Mouse (Mus musculus): ENCODE data around the gene Ezh1. TPM values are rescaled to one million over a fixed set of nuclear protein-coding genes. Genes with fewer than 3 reads are reported as not detected.

The Ezh1 gene
- polyA plus RNA-seq, 1 experiment from 2014 or later = 14.8 TPM

- Histone ChIP-seq H3K36me3 (ENCODE audit: control insufficient read depth, insufficient read depth, low read length) (no peaks in the 10 kb centered on the region), H3K4me1 (ENCODE audit: control insufficient read depth, insufficient read depth, low read length) (peaks cover 27% of the 10 kb centered on the region), H3K27ac (replicated peaks; ENCODE audit: low read depth, low read length) (no peak overlapping the region), H3K9me3 (ENCODE audit: control insufficient read depth, low read length) (no peaks in the 10 kb centered on the region), H3K27me3 (replicated peaks; ENCODE audit: control insufficient read depth, insufficient read depth, low read length) (no peaks in the 10 kb centered on the region), H3K4me3 (ENCODE audit: low read depth, low read length) (no peak overlapping the region), H3K4me2 (ENCODE audit: low read depth, low read length) (no peak overlapping the region), H3K9ac (ENCODE audit: low read depth, low read length) (no peak overlapping the region)
- ATAC-seq (ENCODE audit: low read depth) (no peak), DNase-seq (ENCODE audit: low spot score) (no peak)
Observed at GRCm38 (mm10) chr11:101235429-101235828, 9.2 kb upstream of the Ezh1 start.

GRCm38 (mm10) chr11:101234124-101234523 is 7.9 kb upstream of the Ezh1 start:
- no peak for ATAC-seq (ENCODE audit: low read depth)
- Histone ChIP-seq H3K4me1 (ENCODE audit: control insufficient read depth, insufficient read depth, low read length) (peaks cover 40% of the 10 kb centered on the region), H3K36me3 (ENCODE audit: control insufficient read depth, insufficient read depth, low read length) (no peaks in the 10 kb centered on the region), H3K9me3 (ENCODE audit: control insufficient read depth, low read length) (no peaks in the 10 kb centered on the region), H3K27ac (replicated peaks; ENCODE audit: low read depth, low read length) (no peak overlapping the region), H3K4me3 (ENCODE audit: low read depth, low read length) (no peak overlapping the region), H3K9ac (ENCODE audit: low read depth, low read length) (no peak overlapping the region), H3K27me3 (replicated peaks; ENCODE audit: control insufficient read depth, insufficient read depth, low read length) (no peaks in the 10 kb centered on the region), H3K4me2 (ENCODE audit: low read depth, low read length) (no peak overlapping the region)
- no peak for DNase-seq (ENCODE audit: low spot score)

GRCm38 (mm10) chr11:101233240-101233639 is 7.0 kb upstream of the Ezh1 start:
- DNase-seq (ENCODE audit: low spot score) (no peak), ATAC-seq (ENCODE audit: low read depth) (no peak)
- Histone ChIP-seq H3K9me3 (ENCODE audit: control insufficient read depth, low read length) (no peaks in the 10 kb centered on the region), H3K4me3 (ENCODE audit: low read depth, low read length) (no peak overlapping the region), H3K27ac (replicated peaks; ENCODE audit: low read depth, low read length) (no peak overlapping the region), H3K9ac (ENCODE audit: low read depth, low read length) (no peak overlapping the region), H3K36me3 (ENCODE audit: control insufficient read depth, insufficient read depth, low read length) (no peaks in the 10 kb centered on the region), H3K4me1 (ENCODE audit: control insufficient read depth, insufficient read depth, low read length) (peaks cover 42% of the 10 kb centered on the region), H3K27me3 (replicated peaks; ENCODE audit: control insufficient read depth, insufficient read depth, low read length) (no peaks in the 10 kb centered on the region), H3K4me2 (ENCODE audit: low read depth, low read length) (no peak overlapping the region)
- WGBS = 81% methylated on average over 1 of the region's 1 CpGs

GRCm38 (mm10) chr11:101232010-101232839 is 6.0 kb upstream of the Ezh1 start:
- peak overlapping the region; percentile 85 for H3K27ac ChIP-seq (replicated peaks; ENCODE audit: low read depth, low read length)
- H3K36me3 ChIP-seq (ENCODE audit: control insufficient read depth, insufficient read depth, low read length) = no peaks in the 10 kb centered on the region
- peak overlapping the region; percentile 35; the same call in 1 of the 2 replicates for H3K9ac ChIP-seq (ENCODE audit: low read depth, low read length)
- ATAC-seq (ENCODE audit: low read depth) (peak; percentile 44; the same call in 1 of the 2 replicates), DNase-seq (ENCODE audit: low spot score) (peak; percentile 81)
- H3K27me3 ChIP-seq (replicated peaks; ENCODE audit: control insufficient read depth, insufficient read depth, low read length) = no peaks in the 10 kb centered on the region
- H3K4me1 ChIP-seq (ENCODE audit: control insufficient read depth, insufficient read depth, low read length) = peaks cover 35% of the 10 kb centered on the region
- H3K4me2 ChIP-seq (ENCODE audit: low read depth, low read length) = peak overlapping the region; percentile 40
- WGBS = 45% methylated on average over 6 of the region's 6 CpGs
- H3K9me3 ChIP-seq (ENCODE audit: control insufficient read depth, low read length) = no peaks in the 10 kb centered on the region
- H3K4me3 ChIP-seq (ENCODE audit: low read depth, low read length) = no peak overlapping the region

GRCm38 (mm10) chr11:101230991-101231871 is 5.0 kb upstream of the Ezh1 start:
- no peaks in the 10 kb centered on the region for H3K36me3 ChIP-seq (ENCODE audit: control insufficient read depth, insufficient read depth, low read length)
- ATAC-seq (ENCODE audit: low read depth) (no peak), DNase-seq (ENCODE audit: low spot score) (peak; percentile 71)
- H3K9me3 ChIP-seq (ENCODE audit: control insufficient read depth, low read length) = no peaks in the 10 kb centered on the region
- peak overlapping the region; percentile 85 for H3K27ac ChIP-seq (replicated peaks; ENCODE audit: low read depth, low read length)
- H3K27me3 ChIP-seq (replicated peaks; ENCODE audit: control insufficient read depth, insufficient read depth, low read length) = no peaks in the 10 kb centered on the region
- H3K4me1 ChIP-seq (ENCODE audit: control insufficient read depth, insufficient read depth, low read length) = peaks cover 34% of the 10 kb centered on the region
- WGBS = 9% methylated on average over 18 of the region's 18 CpGs
- H3K9ac ChIP-seq (ENCODE audit: low read depth, low read length) = peak overlapping the region; percentile 35; the same call in 1 of the 2 replicates
- H3K4me3 ChIP-seq (ENCODE audit: low read depth, low read length) = peak overlapping the region; percentile 0; the same call in 1 of the 2 replicates
- peak overlapping the region; percentile 40 for H3K4me2 ChIP-seq (ENCODE audit: low read depth, low read length)

GRCm38 (mm10) chr11:101230526-101230925 is 4.3 kb upstream of the Ezh1 start:
- 0 out of 2 replicates have a peak, but pooled peaks have one; percentile 13 for ATAC-seq (ENCODE audit: low read depth)
- peaks cover 35% of the 10 kb centered on the region for H3K4me1 ChIP-seq (ENCODE audit: control insufficient read depth, insufficient read depth, low read length)
- peak overlapping the region; percentile 40 for H3K4me2 ChIP-seq (ENCODE audit: low read depth, low read length)
- 14% methylated on average over 5 of the region's 5 CpGs for WGBS
- no peaks in the 10 kb centered on the region for H3K36me3 ChIP-seq (ENCODE audit: control insufficient read depth, insufficient read depth, low read length)
- H3K27me3 ChIP-seq (replicated peaks; ENCODE audit: control insufficient read depth, insufficient read depth, low read length) = no peaks in the 10 kb centered on the region
- no peak for DNase-seq (ENCODE audit: low spot score)
- H3K27ac ChIP-seq (replicated peaks; ENCODE audit: low read depth, low read length) = peak overlapping the region; percentile 85
- 0 out of 2 replicates have a peak overlapping the region, but pooled peaks have one; percentile 0 for H3K4me3 ChIP-seq (ENCODE audit: low read depth, low read length)
- H3K9ac ChIP-seq (ENCODE audit: low read depth, low read length) = peak overlapping the region; percentile 35; the same call in 1 of the 2 replicates
- no peaks in the 10 kb centered on the region for H3K9me3 ChIP-seq (ENCODE audit: control insufficient read depth, low read length)

GRCm38 (mm10) chr11:101230061-101230511 is 3.8 kb upstream of the Ezh1 start:
- WGBS = 4% methylated on average over 2 of the region's 2 CpGs
- Histone ChIP-seq H3K4me3 (ENCODE audit: low read depth, low read length) (no peak overlapping the region), H3K4me1 (ENCODE audit: control insufficient read depth, insufficient read depth, low read length) (peaks cover 39% of the 10 kb centered on the region), H3K9me3 (ENCODE audit: control insufficient read depth, low read length) (no peaks in the 10 kb centered on the region), H3K27ac (replicated peaks; ENCODE audit: low read depth, low read length) (peak overlapping the region; percentile 85), H3K4me2 (ENCODE audit: low read depth, low read length) (peak overlapping the region; percentile 40; the same call in 1 of the 2 replicates), H3K27me3 (replicated peaks; ENCODE audit: control insufficient read depth, insufficient read depth, low read length) (no peaks in the 10 kb centered on the region), H3K9ac (ENCODE audit: low read depth, low read length) (0 out of 2 replicates have a peak overlapping the region, but pooled peaks have one; percentile 35), H3K36me3 (ENCODE audit: control insufficient read depth, insufficient read depth, low read length) (no peaks in the 10 kb centered on the region)
- 0 out of 2 replicates have a peak, but pooled peaks have one; percentile 10 for ATAC-seq (ENCODE audit: low read depth)
- peak; percentile 92 for DNase-seq (ENCODE audit: low spot score)

- H3K4me1 ChIP-seq (ENCODE audit: control insufficient read depth, insufficient read depth, low read length) = peaks cover 40% of the 10 kb centered on the region
- ATAC-seq (ENCODE audit: low read depth) = no peak
- DNase-seq (ENCODE audit: low spot score) = peak; percentile 22
- H3K27ac ChIP-seq (replicated peaks; ENCODE audit: low read depth, low read length) = peak overlapping the region; percentile 85
- H3K27me3 ChIP-seq (replicated peaks; ENCODE audit: control insufficient read depth, insufficient read depth, low read length) = no peaks in the 10 kb centered on the region
- no peaks in the 10 kb centered on the region for H3K36me3 ChIP-seq (ENCODE audit: control insufficient read depth, insufficient read depth, low read length)
- no peak overlapping the region for H3K4me3 ChIP-seq (ENCODE audit: low read depth, low read length)
- 23% methylated on average over 8 of the region's 8 CpGs for WGBS
- H3K4me2 ChIP-seq (ENCODE audit: low read depth, low read length) = peak overlapping the region; percentile 40; the same call in 1 of the 2 replicates
- no peaks in the 10 kb centered on the region for H3K9me3 ChIP-seq (ENCODE audit: control insufficient read depth, low read length)
- no peak overlapping the region for H3K9ac ChIP-seq (ENCODE audit: low read depth, low read length)
Observed at GRCm38 (mm10) chr11:101229361-101229900, 3.2 kb upstream of the Ezh1 start.
